ENCODE assay signal across 8 mouse cellular contexts in genomic region chr2:30358533-30359531, GRCm38 (mm10). TPM values are rescaled to one million over a fixed set of nuclear protein-coding genes. Genes with fewer than 3 reads are reported as not detected.
A peak's percentile ranks its signal among the peaks of the same experiment; 100 is the strongest.
DNase-seq lines count a peak whose midpoint lies in the region; ATAC-seq lines count a peak whose summit lies in the region.

Gene Sh3glb2, minus strand, starts transcription at chr2:30359337.

- ATAC-seq in frontal cortex, adult (ENCODE audit: low TSS enrichment) = peak; percentile 41
- ATAC-seq in hematopoietic stem cell, adult 5-6 weeks (replicated peaks in 1 of 2; ENCODE audit: insufficient read depth in 1 of 2, low FRiP score in 2 of 2, low TSS enrichment in 1 of 2, low read depth in 1 of 2, poor library complexity in 2 of 2, severe bottlenecking in 2 of 2) = peak; percentile 35 to 57

- peak; percentile 88 for DNase-seq in Muller cell, postnatal 12 days (ENCODE audit: inconsistent ontology term)
- DNase-seq in cerebellum, adult 9-10 months = peak; percentile 95
- DNase-seq in layer of hippocampus, postnatal 10 days (ENCODE audit: low spot score in 2 of 2) = peak; percentile 76 to 90
- DNase-seq in lung, postnatal 10 days = peak; percentile 87
- DNase-seq in ovary, postnatal 36 days (ENCODE audit: low spot score) = peak; percentile 89
- DNase-seq in thymus, postnatal 36 days = peak; percentile 86 to 88

RNA-seq across cellular contexts. Expression of gene Sh3glb2, which starts in this region (rescaled TPM):
- 30.4 and 41.2 TPM in 2 replicates for total RNA-seq in hematopoietic stem cell, adult 5-6 weeks (2017)
- 100 to 1,000 TPM; 209 to 233 TPM for total RNA-seq in layer of hippocampus, postnatal 10 days (2021)

Comparison
In these comparisons a context has a peak if more than half of its experiments do, and no peak if none do; other contexts are left out.
1. Peak in every context shown above with its lines: DNase-seq and ATAC-seq.